Mouse (Mus musculus) kidney, embryonic 15.5 days (tissue): ENCODE results near the gene Rnft2. TPM values are rescaled to one million over a fixed set of nuclear protein-coding genes. Genes with fewer than 3 reads are reported as not detected.
A peak's percentile ranks its signal among the peaks of the same experiment; 100 is the strongest.

Source experiments
- ATAC-seq: fragments of 200-750 bp; cut with Nextera tagmentation; replicated peaks from 2 replicates; pipeline ENCODE4 v1.8.0; 2017; ENCODE audit warnings: moderate TSS enrichment; ENCODE audit not compliant: low FRiP score
- H3K27ac ChIP-seq: fragments of 300-500 bp; sonication (generic); 2 replicates; pipeline ENCODE4 v1.5.1; 2015; ENCODE audit warnings: mild to moderate bottlenecking, inconsistent platforms
- H3K27me3 ChIP-seq: fragments of 300-500 bp; sonication (generic); 2 replicates; pipeline ENCODE4 v1.6.1; 2015; ENCODE audit warnings: inconsistent platforms
- H3K36me3 ChIP-seq: fragments of 300-500 bp; sonication (generic); 2 replicates; pipeline ENCODE4 v1.6.1; 2015; ENCODE audit warnings: inconsistent platforms
- H3K4me1 ChIP-seq: fragments of 300-500 bp; sonication (generic); 2 replicates; pipeline ENCODE4 v1.6.1; 2015; ENCODE audit warnings: inconsistent platforms
- H3K4me2 ChIP-seq: fragments of 300-500 bp; sonication (generic); 2 replicates; pipeline ENCODE4 v1.6.1; 2015; ENCODE audit warnings: moderate library complexity, mild to moderate bottlenecking, inconsistent platforms
- H3K4me3 ChIP-seq: fragments of 300-500 bp; sonication (generic); replicated peaks from 2 replicates; pipeline ENCODE4 v1.5.1; 2015; ENCODE audit warnings: mild to moderate bottlenecking, inconsistent platforms
- H3K9ac ChIP-seq: fragments of 300-500 bp; sonication (generic); 2 replicates; pipeline ENCODE4 v1.6.1; 2015; ENCODE audit warnings: mild to moderate bottlenecking, inconsistent platforms
- H3K9me3 ChIP-seq: fragments of 300-500 bp; sonication (generic); replicated peaks from 2 replicates; pipeline ENCODE4 v1.6.1; 2016; ENCODE audit warnings: inconsistent platforms
- WGBS: fragments of 180-500 bp; shearing (Covaris S2); methylation state at CpG from one replicate; pipeline ENCODE4 v1.1.7; 2015; ENCODE audit warnings: mixed read lengths; 5-methylcytosine and 5-hydroxymethylcytosine counted together
- polyA plus RNA-seq: library from polyadenylated mRNA; unstranded; fragments of >200 nt; fragmentation: Nextera tagmentation; extraction: Ambion mirVana; gene quantifications from 2 replicates; pipeline ENCODE4 v1.2.1, GENCODE M21; 2015

Gene Rnft2
- polyA plus RNA-seq, 1 experiment from 2014 or later = 3.5 TPM

GRCm38 (mm10) chr5:118245606-118246308 is 841 bp upstream of the Rnft2 start:
- Histone ChIP-seq H3K9me3 (no peaks in the 10 kb centered on the region), H3K36me3 (peaks cover 39% of the 10 kb centered on the region), H3K4me3 (peak overlapping the region; percentile 86), H3K4me1 (peaks cover 18% of the 10 kb centered on the region), H3K27me3 (no peaks in the 10 kb centered on the region), H3K4me2 (peak overlapping the region; percentile 86), H3K9ac (peak overlapping the region; percentile 73), H3K27ac (peak overlapping the region; percentile 89)
- ATAC-seq = peak; percentile 34
- 5% methylated on average over 15 of the region's 15 CpGs for WGBS

DNA sequence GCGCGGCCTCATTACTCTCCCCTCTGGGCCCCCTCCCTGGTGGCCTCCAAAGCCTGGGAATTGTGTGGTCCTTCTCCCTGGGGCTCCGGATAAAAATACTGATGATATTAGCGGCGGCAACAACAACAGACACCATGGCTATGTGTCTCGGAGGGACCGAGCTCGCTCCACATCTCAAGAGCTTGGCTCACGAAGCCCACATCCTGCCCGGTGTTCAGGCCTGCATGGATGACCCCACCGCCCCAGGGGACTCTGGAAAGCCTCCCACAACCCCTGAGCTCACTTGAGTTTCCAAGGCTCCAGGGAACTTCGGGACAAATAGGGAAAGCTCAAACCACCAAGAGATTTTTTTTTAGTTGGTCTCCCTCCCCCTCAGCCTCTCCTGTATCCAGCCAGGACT is 5.2 kb downstream of the Rnft2 start:
- H3K36me3 ChIP-seq = peaks cover 12% of the 10 kb centered on the region; the same call in 1 of the 2 replicates
- H3K4me2 ChIP-seq = no peak overlapping the region
- no peaks in the 10 kb centered on the region for H3K27me3 ChIP-seq
- peaks cover 5% of the 10 kb centered on the region for H3K4me1 ChIP-seq
- ATAC-seq = no peak
- 83% methylated on average over 12 of the region's 12 CpGs for WGBS
- H3K27ac ChIP-seq = no peak overlapping the region
- no peak overlapping the region for H3K9ac ChIP-seq
- no peaks in the 10 kb centered on the region for H3K9me3 ChIP-seq
- no peak overlapping the region for H3K4me3 ChIP-seq

- 82% methylated on average over 12 of the region's 12 CpGs for WGBS
Observed at GRCm38 (mm10) chr5:118236891-118237290, 8.0 kb downstream of the Rnft2 start.

GRCm38 (mm10) chr5:118230071-118230611 is 14.8 kb downstream of the Rnft2 start:
- no peaks in the 10 kb centered on the region for H3K27me3 ChIP-seq
- no peak overlapping the region for H3K4me3 ChIP-seq
- H3K36me3 ChIP-seq = peaks cover 16% of the 10 kb centered on the region; the same call in 1 of the 2 replicates
- ATAC-seq = no peak
- H3K9me3 ChIP-seq = no peaks in the 10 kb centered on the region
- WGBS = 95% methylated on average over 13 of the region's 13 CpGs
- no peak overlapping the region for H3K4me2 ChIP-seq
- H3K9ac ChIP-seq = no peak overlapping the region
- H3K27ac ChIP-seq = no peak overlapping the region
- no peaks in the 10 kb centered on the region for H3K4me1 ChIP-seq

More at GRCm38 (mm10) chr5:118236891-118237290, 8.0 kb downstream of the Rnft2 start:
- Histone ChIP-seq H3K36me3 (peaks cover 15% of the 10 kb centered on the region; the same call in 1 of the 2 replicates), H3K9ac (no peak overlapping the region), H3K4me1 (no peaks in the 10 kb centered on the region), H3K4me3 (no peak overlapping the region), H3K9me3 (no peaks in the 10 kb centered on the region), H3K27me3 (no peaks in the 10 kb centered on the region), H3K27ac (no peak overlapping the region), H3K4me2 (no peak overlapping the region)
- no peak for ATAC-seq

DNA sequence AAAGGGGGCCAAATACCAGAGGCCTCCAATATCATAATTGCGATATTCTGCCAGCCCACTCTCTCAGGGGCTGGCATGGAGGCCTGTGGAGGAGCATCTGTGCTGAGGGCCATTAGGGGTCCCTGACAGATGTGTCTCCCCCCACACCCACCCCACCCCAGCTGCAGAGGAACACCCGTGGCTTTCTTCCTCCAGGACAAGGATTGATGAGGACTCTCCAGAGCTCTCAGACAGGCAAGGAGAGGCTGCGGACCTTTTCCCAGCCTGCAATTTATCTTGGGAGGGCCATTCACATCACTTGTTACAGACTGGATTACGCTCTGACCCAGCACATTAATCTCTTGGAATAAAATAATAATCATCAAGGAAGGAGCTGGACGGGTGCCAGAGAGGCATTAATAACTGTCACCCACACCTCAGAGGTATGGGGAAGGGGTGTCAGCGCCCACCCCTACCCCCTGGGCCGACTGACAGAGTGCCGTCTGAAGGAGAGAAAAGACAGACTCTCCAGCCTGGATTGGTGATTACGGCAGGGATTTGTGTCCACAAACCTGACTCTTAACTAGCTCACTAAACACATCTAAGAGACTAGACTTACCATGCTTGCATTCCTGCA is 21.7 kb downstream of the Rnft2 start:
- Histone ChIP-seq H3K9me3 (no peaks in the 10 kb centered on the region), H3K4me2 (no peak overlapping the region), H3K36me3 (peaks cover 6% of the 10 kb centered on the region; the same call in 1 of the 2 replicates), H3K27ac (no peak overlapping the region), H3K9ac (no peak overlapping the region), H3K4me3 (no peak overlapping the region), H3K4me1 (no peaks in the 10 kb centered on the region), H3K27me3 (no peaks in the 10 kb centered on the region)
- ATAC-seq = no peak
- WGBS = 44% methylated on average over 9 of the region's 9 CpGs

- H3K27ac ChIP-seq = no peak overlapping the region
- H3K4me1 ChIP-seq = peaks cover 27% of the 10 kb centered on the region
- no peak overlapping the region for H3K4me3 ChIP-seq
- no peak overlapping the region for H3K9ac ChIP-seq
- no peak overlapping the region for H3K4me2 ChIP-seq
- H3K27me3 ChIP-seq = peaks cover 10% of the 10 kb centered on the region; the same call in 1 of the 2 replicates
- WGBS = 49% methylated on average over 6 of the region's 6 CpGs
- H3K9me3 ChIP-seq = no peaks in the 10 kb centered on the region
- ATAC-seq = 0 out of 2 replicates have a peak, but pooled peaks have one; percentile 18
- peaks cover 4% of the 10 kb centered on the region; the same call in 1 of the 2 replicates for H3K36me3 ChIP-seq
Observed at GRCm38 (mm10) chr5:118217410-118217809, 27.5 kb downstream of the Rnft2 start.

GRCm38 (mm10) chr5:118214418-118215154 is 30.3 kb downstream of the Rnft2 start:
- peak; percentile 52 for ATAC-seq
- Histone ChIP-seq H3K27me3 (peaks cover 10% of the 10 kb centered on the region; the same call in 1 of the 2 replicates), H3K4me1 (peaks cover 27% of the 10 kb centered on the region), H3K9me3 (no peaks in the 10 kb centered on the region), H3K4me2 (peak overlapping the region; percentile 76), H3K9ac (peak overlapping the region; percentile 38), H3K36me3 (no peaks in the 10 kb centered on the region), H3K4me3 (peak overlapping the region; percentile 41), H3K27ac (no peak overlapping the region)
- 6% methylated on average over 24 of the region's 24 CpGs for WGBS

DNA sequence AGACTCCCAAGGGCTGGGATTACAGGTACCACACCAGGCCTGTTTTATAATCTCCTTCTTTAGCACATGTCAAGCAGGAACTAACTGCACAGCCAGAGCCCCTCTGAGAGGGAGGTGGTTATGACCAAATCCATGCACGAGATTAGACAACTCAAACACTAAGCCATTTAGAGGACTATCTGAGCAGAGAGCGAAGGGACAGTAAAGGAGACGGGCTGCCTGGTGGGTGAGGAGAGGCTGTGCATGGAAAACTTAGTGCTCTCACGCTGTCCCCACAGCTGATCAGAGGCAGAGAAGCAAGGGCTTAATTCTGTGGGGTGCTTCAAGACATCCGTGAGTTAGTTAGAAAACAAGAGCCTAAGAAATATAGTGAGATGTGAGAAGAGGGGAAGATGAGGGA is 30.9 kb downstream of the Rnft2 start:
- peaks cover 27% of the 10 kb centered on the region for H3K4me1 ChIP-seq
- H3K36me3 ChIP-seq = no peaks in the 10 kb centered on the region
- H3K4me3 ChIP-seq = peak overlapping the region; percentile 41
- no peak for ATAC-seq
- no peaks in the 10 kb centered on the region for H3K9me3 ChIP-seq
- peak overlapping the region; percentile 76 for H3K4me2 ChIP-seq
- 29% methylated on average over 5 of the region's 5 CpGs for WGBS
- peaks cover 10% of the 10 kb centered on the region; the same call in 1 of the 2 replicates for H3K27me3 ChIP-seq
- peak overlapping the region; percentile 38; the same call in 1 of the 2 replicates for H3K9ac ChIP-seq
- no peak overlapping the region for H3K27ac ChIP-seq

- Histone ChIP-seq H3K9me3 (no peaks in the 10 kb centered on the region), H3K4me3 (no peak overlapping the region), H3K9ac (no peak overlapping the region), H3K27me3 (0 out of 2 replicates have a peak, but pooled peaks cover 7% of the 10 kb centered on the region), H3K4me2 (no peak overlapping the region), H3K36me3 (no peaks in the 10 kb centered on the region), H3K27ac (no peak overlapping the region), H3K4me1 (peaks cover 18% of the 10 kb centered on the region)
- no peak for ATAC-seq
- 49% methylated on average over 8 of the region's 8 CpGs for WGBS
Observed at GRCm38 (mm10) chr5:118205852-118206251, 39.1 kb downstream of the Rnft2 start.

- no peaks in the 10 kb centered on the region for H3K9me3 ChIP-seq
- peak; percentile 36; the same call in 1 of the 2 replicates for ATAC-seq
- 31% methylated on average over 16 of the region's 16 CpGs for WGBS
- no peak overlapping the region for H3K4me3 ChIP-seq
- no peak overlapping the region for H3K4me2 ChIP-seq
- H3K9ac ChIP-seq = no peak overlapping the region
- H3K27ac ChIP-seq = no peak overlapping the region
- 0 out of 2 replicates have a peak, but pooled peaks cover 9% of the 10 kb centered on the region for H3K27me3 ChIP-seq
- H3K36me3 ChIP-seq = no peaks in the 10 kb centered on the region
- H3K4me1 ChIP-seq = peaks cover 18% of the 10 kb centered on the region
Observed at GRCm38 (mm10) chr5:118204675-118205440, 40.1 kb downstream of the Rnft2 start.

- ATAC-seq = no peak
- 64% methylated on average over 5 of the region's 5 CpGs for WGBS
- H3K4me3 ChIP-seq = no peak overlapping the region
Observed at GRCm38 (mm10) chr5:118199670-118200069, 45.2 kb downstream of the Rnft2 start.

More at GRCm38 (mm10) chr5:118199670-118200069, 45.2 kb downstream of the Rnft2 start:
- Histone ChIP-seq H3K9ac (no peak overlapping the region), H3K27me3 (0 out of 2 replicates have a peak, but pooled peaks cover 9% of the 10 kb centered on the region), H3K9me3 (no peaks in the 10 kb centered on the region), H3K4me2 (no peak overlapping the region), H3K36me3 (no peaks in the 10 kb centered on the region), H3K4me1 (peaks cover 8% of the 10 kb centered on the region), H3K27ac (no peak overlapping the region)
